Mouse (Mus musculus) lung, postnatal 0 days (tissue): ENCODE measurements around the gene Glis2.

Experiments used
- CTCF ChIP-seq: IDR thresholded peaks from 2 replicates; pipeline ENCODE4 v1.5.1; 2016; ENCODE audit warnings: antibody characterized with exemption, mild to moderate bottlenecking
- EP300 ChIP-seq: IDR thresholded peaks from 2 replicates; pipeline ENCODE4 v1.6.1; 2016; ENCODE audit warnings: antibody characterized with exemption, mild to moderate bottlenecking, control low read depth

- no peak for TF ChIP-seq CTCF
- no peak for TF ChIP-seq EP300
Measured at GRCm38 (mm10) chr16:4585642-4586530, 8.6 kb upstream of the Glis2 start.
